Mouse (Mus musculus) myocyte (in vitro differentiated cells): ENCODE results near the gene Clstn2.

Experiments used
- POLR2A ChIP-seq: IDR thresholded peaks from one replicate; pipeline ENCODE4 v1.6.1; 2011; ENCODE audit warnings: low read depth, mild to moderate bottlenecking, control low read depth, moderate library complexity; ENCODE audit not compliant: insufficient read length
- SRF ChIP-seq: IDR thresholded peaks from one replicate; pipeline ENCODE4 v1.6.1; 2011; ENCODE audit warnings: low read depth; ENCODE audit not compliant: control insufficient read depth, insufficient read length

DNA sequence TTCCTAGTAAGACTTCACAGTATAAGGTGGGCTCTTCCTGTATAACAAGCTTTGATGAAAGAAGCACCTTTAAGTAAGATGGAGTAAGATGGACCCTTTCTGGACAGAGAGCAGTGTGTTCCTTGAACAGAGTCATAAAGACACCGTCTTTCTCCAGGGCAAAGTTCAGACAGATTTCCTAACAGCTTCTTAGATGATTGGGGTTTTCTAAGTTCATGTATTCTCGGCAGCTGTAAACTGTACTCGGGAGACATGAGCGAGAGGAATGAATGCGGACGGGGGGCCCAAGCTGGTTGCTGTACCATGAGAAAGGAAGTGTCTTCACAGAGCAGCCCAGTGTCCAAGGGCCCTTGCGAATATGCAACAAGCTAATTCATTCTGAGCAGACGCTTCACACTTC is 75.5 kb downstream of the Clstn2 start:
- TF ChIP-seq SRF (no peak), POLR2A (no peak)
